Mouse (Mus musculus) brain, embryonic 14.5 days (tissue): Measurements from ENCODE around the gene Mettl25.

Source experiments
- CTCF ChIP-seq: fragments of 200-500 bp; IDR thresholded peaks from 2 replicates; pipeline ENCODE4 v1.5.1; 2012; ENCODE audit warnings: inconsistent platforms, mild to moderate bottlenecking, moderate library complexity, borderline replicate concordance; ENCODE audit not compliant: insufficient read depth, insufficient read length; ENCODE audit errors: extremely low read depth
- POLR2A ChIP-seq: fragments of 200-500 bp; IDR thresholded peaks from 2 replicates; pipeline ENCODE4 v1.6.1; 2012; ENCODE audit warnings: mild to moderate bottlenecking, inconsistent platforms, borderline replicate concordance; ENCODE audit not compliant: poor library complexity, insufficient read depth, insufficient read length, severe bottlenecking; ENCODE audit errors: extremely low read depth

- TF ChIP-seq CTCF (no peak), POLR2A (no peak)
Observed at GRCm38 (mm10) chr10:105753831-105754605, 87.2 kb downstream of the Mettl25 start.
